Mouse (Mus musculus) left cerebral cortex, postnatal 4 days (tissue): Measurements from ENCODE around the gene Myo6. TPM values are rescaled to one million over a fixed set of nuclear protein-coding genes. Genes with fewer than 3 reads are reported as not detected.

ENCODE experiments used
- DNase-seq: peaks from one replicate; pipeline ENCODE4 v3.0.0-alpha.2; 2022
- intact Hi-C: fragments of 180-260 bp; cut with DNase I; formaldehyde crosslinking; loops from one replicate; pipeline ENCODE4 v1.15.1; 2025
- total RNA-seq, 2 experiments: library from RNA; stranded (reverse); gene quantifications; 2 replicates each; pipeline ENCODE4 v1.2.3; 2021

Myo6 gene
- total RNA-seq, 2 experiments from 2014 or later, result 41.7 to 41.8 TPM

DNA sequence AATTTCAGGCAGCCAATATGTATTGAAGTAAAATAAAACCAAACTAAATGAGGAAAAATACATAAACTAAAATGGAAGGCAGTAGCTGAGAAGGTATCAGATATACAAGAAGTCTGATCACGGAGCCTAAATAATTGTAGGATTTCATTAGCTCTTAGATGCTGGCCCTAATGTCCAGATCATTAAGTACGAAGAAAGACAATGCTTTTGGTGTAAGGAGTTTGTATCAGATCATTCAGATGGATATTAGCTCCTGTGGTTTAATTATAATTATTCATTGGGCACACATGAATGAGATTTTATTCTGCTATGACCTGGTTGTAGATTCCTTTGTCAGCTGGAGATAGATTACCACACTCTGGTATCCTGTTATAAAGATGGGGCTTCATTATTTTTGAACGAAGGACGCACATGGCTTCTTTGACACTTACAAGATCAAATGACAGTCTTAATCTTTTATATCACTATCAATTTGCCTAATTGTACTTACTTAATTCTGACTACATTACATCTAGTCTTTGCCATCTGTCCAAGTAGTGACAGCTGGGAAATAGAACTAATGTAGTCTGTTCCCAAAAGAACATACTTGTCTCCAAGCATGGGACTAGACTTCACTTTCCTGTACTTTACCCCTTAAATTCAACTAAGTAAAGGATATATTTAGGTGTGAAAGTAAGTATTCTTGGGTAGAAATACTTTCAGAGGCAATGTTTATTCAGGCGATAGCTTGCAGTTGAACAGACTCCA lies 61.9 kb downstream of the Myo6 start:
- intact Hi-C loops, result no loop called here
- no peak for DNase-seq

DNA sequence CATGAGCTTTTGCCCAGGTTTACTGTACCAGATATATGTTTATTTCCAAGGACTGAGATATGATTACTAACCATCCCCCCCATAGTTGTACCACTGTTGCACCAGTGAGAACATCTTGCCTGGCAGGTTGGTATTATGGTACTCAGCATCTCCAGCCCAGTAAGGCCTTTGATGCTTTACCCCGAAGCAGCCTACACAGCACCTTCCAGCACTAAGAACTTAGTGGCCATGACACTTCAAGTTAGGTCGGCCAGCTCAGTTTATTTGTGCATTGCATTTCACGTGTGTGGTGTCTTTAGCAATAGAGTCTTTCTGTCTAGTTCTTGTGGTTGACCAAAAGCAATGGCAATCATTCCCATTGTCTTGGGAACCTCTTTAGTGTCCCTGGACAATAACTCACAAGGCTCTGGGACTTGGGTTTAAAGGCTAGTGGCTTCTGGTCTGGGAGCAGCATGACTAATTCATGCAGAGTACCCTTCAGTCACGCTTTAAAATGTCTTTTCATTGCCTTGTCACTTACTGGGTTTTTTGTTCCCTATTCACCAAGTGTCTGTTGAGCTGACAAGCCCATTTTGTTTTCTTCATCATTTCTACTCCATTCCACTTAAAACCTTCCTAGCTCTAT lies 69.1 kb downstream of the Myo6 start:
- intact Hi-C loops, result no loop called here
- no peak for DNase-seq

DNA sequence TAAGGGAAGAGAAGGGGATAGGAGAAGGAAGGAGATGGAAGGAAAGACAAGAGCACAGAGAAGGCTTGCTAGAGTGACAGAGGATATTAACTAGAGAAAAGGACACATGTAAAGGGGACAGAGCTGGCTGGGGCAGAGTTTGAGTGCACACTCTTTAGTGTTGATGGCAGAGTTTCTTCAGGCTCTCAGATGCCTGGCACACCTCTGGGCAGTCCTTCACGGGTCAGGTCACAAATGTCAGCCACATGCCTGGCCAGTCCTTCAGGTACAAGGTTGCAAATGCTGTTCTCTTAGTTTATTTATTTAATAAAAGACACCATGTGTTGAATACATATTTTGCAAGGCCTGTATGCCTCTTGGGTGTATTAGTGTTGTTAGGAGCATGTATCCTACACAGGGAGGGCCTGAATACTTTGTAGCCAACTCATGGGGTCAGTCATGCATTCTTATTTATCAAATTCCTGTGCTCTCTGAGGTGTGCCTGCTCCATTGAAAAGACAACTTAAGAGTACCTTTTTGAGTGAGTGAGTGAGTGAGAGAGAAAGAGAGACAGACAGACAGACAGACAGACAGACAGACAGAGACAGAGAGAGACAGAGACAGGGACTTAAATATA lies 72.5 kb downstream of the Myo6 start:
- intact Hi-C loops, result no loop called here
- DNase-seq, result no peak

DNA sequence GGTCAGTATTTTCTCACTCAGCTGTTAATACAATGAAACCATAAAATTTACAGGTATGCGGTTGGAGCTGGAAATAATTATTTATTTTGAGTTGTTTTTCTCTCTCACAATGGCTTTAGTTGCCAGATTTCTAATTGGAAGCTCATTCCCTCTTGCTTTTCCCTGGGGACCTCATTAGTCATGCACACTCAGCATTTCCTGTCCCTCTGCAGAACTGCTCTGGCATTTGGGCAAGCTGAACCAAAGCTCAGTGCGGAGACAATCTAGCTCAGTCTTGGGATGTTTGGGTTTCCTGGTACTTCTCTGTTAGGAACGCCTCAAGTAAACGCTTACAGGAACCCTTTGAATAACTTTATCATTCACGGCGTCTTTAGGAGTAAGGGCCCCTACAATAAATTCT lies 76.9 kb downstream of the Myo6 start:
- no peak for DNase-seq
- intact Hi-C loops, result no loop called here

DNA sequence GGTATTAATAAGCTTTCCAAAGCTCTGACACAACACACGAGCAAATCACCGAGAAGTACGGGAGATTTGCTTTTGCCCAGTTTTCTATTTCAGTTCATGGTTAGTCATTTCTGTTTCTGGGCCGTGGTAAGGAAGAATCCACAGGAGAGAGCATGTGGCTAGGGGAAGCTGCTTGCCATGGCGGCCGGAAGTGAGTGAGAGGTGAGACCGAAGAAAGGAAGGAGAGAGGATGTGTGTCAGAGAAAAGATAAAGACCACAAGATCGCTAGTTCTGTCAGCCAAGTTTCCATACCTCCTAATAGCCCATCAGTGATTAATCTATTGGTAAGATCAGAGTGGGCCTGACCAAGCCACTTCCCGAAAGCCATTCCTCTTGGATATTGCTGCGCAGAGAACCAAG lies 87.3 kb downstream of the Myo6 start:
- DNase-seq, result no peak
- intact Hi-C loops, result no loop called here

DNA sequence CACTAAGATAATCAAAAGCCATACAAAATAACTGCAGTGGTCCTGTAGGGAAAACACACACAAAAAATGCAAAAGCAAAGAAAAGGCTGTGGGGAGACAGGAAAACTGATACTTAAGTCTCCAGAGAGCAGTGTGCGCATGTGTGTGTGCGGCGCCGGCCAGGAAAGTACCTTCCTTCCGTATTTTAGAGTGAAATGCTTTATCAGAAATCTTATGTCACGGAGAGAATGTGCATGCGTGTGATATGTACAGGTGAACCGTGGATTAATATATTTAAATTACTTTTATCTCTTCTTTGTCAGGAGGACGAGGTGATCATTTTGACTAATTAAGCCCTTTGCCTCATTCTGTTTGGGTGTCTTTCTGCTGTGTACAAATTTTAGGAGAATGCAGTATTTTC lies 88.4 kb downstream of the Myo6 start:
- DNase-seq, result no peak
- intact Hi-C loops, result no loop called here

DNA sequence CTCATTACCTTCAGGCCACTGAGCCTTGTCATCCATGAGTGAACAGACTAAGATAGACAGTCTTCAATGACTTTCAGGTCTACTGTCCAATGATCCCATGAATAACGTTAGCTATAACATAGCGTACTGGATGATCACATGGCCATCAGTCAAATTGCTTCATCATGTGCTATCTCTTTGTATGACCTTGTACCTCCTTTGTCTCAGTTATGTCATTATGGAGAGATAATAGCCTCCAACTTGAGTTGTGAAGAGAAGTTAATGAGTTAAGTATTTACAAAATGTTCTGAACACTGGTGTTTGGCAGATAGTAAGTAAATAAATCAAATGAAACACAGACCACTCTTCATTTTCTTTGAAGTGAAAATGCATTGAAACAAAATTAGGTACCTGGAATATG lies 91.7 kb downstream of the Myo6 start:
- intact Hi-C loops, result no loop called here
- no peak for DNase-seq

DNA sequence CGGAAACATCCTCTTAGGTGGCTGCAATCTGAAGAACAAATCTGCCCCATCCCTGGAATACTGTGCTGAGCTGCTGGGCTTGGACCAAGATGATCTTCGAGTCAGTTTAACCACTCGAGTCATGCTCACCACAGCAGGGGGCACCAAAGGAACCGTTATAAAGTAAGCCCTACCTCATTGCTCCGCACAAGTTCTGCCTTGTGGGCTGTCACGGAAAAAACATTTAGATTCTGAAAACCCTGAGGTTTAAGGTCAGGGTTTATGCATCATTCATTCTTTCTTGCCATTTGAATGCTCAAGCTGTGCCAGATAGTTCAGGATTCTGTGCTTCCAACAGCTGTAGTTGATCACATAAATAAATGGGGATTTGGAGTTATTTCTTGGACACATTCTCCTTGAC lies 93.6 kb downstream of the Myo6 start:
- intact Hi-C loops, result no loop called here
- no peak for DNase-seq

DNA sequence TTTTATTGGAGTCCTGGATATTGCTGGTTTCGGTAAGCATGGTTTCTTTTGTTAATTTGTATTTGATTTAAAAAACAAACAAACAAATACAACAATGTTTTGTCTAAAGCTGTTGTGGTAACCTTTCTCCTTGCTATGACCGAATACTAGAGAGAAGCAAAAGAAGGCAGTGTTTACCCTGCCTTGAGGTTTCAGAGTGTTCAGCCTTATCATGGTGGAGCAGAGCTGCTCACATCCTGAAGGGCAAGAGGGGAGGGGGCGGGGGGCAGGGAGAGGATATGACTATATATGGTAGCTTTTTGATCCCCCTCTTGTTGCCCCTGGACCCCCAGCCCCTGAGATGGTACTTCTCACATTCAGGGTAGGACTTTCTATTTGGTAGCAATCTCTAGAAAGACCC lies 96.1 kb downstream of the Myo6 start:
- intact Hi-C loops, result no loop called here
- DNase-seq, result no peak

DNA sequence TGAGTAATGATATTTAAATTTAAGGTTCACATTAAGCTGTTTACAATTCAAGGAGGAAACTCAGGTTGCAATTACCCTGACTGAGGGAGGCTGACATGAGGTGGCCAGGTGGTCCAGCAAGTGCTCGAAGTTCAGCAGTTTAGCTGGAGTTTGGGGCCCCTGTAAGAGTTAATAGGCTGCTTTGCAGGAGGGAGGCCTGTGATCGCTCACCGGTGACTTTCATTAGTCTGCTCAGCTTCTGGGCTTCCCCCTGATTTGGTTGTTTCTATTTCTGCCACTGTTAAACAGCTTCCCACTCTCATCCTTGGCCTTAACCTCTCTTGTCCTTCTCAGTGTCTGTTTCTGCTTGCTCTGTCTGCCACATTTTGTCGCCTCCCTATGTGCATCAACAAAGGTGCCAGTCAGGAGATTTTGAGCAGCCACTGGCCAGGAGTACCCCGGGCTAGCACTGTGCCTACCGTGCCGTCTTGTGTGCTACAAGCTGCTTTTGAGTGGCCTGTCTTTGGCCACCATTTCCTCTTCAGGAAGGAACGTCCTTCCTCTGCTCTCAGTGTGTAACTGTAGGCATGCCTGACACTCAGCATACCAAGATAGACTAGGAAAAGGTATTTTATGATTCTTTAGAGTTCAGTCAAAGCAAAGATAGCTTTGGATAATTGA lies 97.7 kb downstream of the Myo6 start:
- DNase-seq, result no peak
- intact Hi-C loops, result no loop called here

DNA sequence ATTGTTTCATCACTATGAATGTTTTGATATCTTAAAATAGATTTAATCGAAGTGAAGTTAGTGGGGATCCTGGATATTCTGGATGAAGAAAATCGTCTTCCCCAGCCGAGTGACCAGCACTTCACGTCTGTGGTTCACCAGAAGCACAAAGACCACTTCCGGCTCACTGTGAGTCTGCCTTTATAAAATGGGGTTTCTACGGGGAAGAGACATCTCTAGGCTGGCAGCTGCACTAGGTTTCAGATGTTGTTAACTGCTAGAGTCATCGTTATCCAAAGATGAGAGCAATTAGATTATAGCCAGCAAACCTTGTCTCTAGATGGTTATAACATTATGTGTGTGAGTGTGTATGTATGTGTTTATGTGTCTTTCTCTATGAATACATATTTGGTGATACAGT lies 101.3 kb downstream of the Myo6 start:
- DNase-seq, result no peak
- intact Hi-C loops, result no loop called here

DNA sequence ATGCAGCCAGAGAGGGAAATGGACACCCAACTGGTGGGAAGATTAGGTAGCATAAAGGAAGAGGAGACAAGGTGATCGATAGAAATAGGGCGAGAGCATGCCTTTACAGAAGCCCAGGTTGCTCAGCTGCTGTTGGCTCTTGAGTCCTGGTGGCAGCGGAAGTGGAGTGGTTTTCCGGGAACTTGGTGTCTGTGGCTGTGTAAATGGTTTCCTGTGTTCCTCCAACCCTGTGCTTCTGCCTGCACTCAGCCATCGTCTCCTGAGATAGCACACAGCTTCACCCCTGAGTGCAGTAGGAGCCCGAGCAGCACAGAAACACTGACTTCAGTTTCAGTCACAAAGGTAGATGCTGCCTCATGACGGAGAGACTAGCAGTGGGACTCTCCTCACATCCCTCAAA lies 101.7 kb downstream of the Myo6 start:
- intact Hi-C loops, result no loop called here
- DNase-seq, result no peak

DNA sequence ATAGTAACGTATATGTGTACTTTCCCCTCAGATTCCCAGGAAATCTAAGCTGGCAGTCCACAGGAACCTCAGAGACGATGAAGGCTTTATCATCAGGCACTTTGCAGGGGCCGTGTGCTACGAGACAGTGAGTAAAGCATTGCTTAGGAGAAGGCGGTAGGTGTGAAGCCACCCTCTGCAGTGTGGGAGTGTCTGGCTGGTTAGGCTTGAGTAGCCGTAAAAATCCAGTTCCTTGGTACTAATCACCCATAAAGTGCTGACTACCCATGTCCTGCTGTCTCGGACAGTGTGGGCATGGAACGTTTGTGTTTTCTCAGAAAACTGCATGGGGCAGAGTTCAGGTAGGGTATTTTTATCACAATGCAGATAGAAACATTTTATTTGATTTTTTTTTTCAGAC lies 104.8 kb downstream of the Myo6 start:
- no peak for DNase-seq
- intact Hi-C loops, result no loop called here

DNA sequence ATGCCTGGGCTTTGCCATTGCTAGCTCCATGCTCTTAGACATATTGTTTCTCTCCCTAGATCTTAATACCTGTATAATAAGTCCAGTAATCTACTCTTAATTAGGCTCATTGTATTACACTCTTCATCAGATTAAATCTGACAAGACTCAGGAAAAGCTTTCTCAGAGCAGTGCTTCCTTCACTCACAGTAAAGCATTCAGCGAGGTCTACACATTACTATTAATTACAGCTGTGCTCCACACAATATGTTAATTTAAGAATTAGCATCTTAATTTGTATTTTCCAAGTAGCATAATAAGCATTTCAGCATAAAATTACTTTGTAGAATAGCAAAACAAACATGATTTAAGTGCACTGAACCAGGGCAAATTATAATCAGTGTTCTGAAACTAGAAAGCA lies 108.1 kb downstream of the Myo6 start:
- intact Hi-C loops, result no loop called here
- DNase-seq, result no peak

DNA sequence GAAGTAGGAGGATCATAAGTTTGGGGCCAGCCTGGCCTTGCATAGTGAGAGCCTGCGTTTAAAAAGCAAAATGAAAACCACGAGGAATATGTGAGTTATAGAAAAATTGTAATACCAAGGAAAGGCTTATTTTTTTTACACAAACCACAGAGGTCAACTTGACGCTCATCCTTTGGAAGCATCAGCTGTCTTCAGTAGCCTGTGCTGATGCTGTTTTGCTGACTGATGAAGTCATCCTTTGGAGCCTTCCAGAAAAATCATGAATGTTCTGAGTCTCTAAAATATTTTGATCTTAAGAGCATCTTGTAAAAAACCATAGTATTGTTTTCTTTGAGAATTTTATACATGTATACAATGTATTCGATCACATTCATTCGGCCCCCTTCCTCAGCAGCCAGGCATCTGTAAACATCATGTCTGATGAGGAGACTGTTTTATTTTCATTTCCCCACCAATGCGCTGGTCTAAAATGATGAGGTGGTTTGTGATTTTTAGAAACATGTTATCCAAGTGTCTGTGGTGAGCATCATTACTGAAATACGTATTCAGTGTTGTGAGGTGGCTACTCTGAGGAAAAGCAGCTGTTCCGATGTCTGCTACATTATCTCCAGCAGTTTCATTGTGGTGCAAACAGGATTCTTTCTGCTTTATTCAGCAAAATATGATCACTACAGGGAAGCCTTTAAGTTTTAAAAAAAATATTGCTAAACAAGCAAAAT lies 110.4 kb downstream of the Myo6 start:
- intact Hi-C loops, result no loop called here

DNA sequence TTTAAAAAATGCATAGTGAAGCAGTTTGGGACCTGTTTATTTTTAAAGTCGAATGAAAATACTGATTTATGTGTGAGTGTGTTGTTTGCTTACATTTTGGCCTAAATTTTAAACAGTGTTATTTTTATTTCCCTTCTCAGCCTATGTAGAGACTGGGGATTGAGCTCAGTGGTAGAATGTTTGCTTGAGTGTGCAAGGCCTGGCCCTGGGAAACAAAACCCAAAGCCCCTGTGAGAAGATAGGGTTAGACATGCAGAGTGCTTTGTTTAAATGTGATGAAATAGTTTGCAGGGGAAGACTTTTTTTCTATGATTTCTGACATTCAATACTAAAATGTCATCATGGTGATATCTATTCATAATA lies 110.9 kb downstream of the Myo6 start:
- intact Hi-C loops, result no loop called here
- DNase-seq, result no peak

More for the DNA sequence above, 110.4 kb downstream of the Myo6 start:
- DNase-seq, result no peak

DNA sequence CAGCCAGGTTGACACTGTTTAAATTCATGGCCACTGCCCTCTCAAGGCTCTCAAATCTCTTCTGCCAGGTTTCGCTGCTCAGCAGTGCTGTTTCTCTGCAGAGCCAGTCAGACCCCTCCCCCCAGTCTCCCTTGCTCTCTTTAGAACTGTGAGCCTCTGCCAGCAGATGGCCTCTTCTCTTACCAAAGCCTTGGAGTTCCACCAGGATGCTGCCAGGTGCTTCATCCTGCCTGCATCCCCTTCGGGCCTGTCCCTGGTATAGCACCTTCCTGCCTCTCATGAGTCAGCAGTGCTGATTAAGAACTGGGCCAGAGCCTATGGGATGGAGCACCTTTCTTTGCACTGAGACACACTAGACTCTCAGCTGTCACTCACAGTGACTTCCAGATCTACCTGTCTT lies 112.3 kb downstream of the Myo6 start:
- intact Hi-C loops, result no loop called here
- DNase-seq, result peak; percentile 14

DNA sequence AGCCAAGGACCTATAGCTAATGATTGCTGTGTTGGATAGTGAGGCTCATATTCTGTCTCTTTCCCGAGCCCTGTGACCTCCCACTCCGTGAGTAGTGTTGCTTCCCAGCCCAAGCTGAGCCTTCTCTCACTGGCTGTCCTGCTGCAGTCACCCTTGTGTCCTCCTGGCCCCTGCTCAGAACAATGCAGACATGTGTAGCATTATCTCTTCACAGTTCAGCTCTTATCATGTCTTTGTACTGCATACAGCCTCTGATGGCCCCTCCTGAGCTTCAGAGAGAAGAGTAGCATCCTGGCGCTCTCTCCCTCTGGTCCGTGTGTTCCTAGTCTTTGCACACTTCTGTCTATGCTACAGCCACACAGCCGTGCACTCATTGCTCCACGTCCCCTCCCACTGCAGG lies 112.9 kb downstream of the Myo6 start:
- DNase-seq, result no peak

DNA sequence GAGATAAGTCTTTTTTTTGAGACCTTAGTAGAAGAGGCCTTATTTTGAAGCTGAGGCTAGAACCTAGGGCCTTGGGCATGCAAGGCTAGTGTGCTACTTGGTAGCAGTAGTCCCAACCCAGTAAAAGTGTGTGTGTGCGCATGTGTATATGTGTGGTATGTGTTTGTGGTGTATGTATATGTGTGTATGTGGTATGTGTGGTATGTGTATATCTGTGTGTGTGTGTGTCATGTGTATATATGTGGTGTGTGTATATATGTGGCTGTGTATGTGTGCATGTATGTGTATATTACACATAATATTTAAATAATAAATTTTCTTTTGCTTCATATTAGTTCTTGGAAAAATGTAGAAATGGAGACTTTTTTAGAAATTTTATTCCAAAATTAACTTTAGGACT lies 115.9 kb downstream of the Myo6 start:
- DNase-seq, result no peak
- intact Hi-C loops, result no loop called here

More for the DNA sequence above, 112.9 kb downstream of the Myo6 start:
- intact Hi-C loops, result no loop called here

DNA sequence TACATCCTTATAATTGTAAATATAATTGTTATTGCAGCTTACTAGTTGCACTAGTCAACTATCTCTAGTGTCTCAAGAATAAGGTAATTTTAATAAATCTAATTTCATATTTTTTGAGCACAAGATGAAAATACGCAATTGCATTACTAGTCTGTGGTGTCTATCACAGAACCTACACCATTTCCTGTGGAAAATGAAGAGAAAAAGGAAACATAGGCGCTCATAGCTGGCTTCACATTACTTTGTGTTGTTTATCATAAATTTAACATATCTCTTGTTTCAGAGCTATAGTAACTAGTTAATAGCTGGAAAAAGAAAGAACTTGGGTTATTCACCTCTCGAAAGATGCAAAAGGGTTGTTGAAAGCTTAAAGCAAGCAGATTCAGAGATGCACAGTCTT lies 117.6 kb downstream of the Myo6 start:
- intact Hi-C loops, result no loop called here
- no peak for DNase-seq

DNA sequence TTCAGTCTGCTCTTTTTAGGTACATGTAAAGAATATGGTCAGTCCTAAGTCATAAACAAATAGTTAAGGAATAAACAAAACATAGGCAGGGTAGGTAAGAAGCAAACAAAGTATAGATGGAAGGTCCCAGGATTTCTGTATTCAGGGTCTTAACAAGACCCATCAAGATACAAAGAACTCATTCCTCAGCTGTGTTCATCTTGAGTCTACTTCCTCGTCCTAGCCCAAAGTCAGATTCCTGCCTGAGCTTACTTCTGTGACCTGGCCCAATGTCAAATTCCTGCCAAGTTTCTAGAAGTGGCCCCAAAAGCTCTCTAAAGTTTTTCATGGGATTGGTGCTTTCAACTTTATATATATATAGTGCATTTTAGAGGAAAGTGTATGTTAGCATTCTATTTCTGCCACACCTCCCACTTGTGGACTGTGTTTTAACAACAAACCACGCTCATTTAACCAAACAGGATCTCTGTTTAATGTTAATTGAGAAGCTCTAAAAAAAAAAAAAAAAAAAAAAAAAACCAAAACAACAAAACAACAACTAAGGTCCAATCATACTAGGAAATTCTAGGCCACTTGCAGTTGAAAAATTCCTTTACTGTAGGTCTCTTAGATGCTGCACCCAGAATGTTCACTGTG lies 119.8 kb downstream of the Myo6 start:
- DNase-seq, result no peak
- intact Hi-C loops, result no loop called here
